Mouse (Mus musculus) ES-E14 (cell line): Measurements from ENCODE around the gene Eif2b5.

Experiments
- HCFC1 ChIP-seq: IDR thresholded peaks from 2 replicates; pipeline ENCODE4 v1.6.1; 2012; ENCODE audit warnings: low read length, inconsistent platforms, borderline replicate concordance; ENCODE audit not compliant: insufficient read depth
- MAFK ChIP-seq: IDR thresholded peaks from 2 replicates; pipeline ENCODE4 v1.6.1; 2014; ENCODE audit warnings: mild to moderate bottlenecking, low read depth, low read length, inconsistent platforms; ENCODE audit not compliant: insufficient read depth
- ZC3H11A ChIP-seq: IDR thresholded peaks from 2 replicates; pipeline ENCODE4 v1.6.1; 2012; ENCODE audit warnings: low read depth, mild to moderate bottlenecking, inconsistent platforms, low read length, borderline replicate concordance
- ZNF384 ChIP-seq: IDR thresholded peaks from 2 replicates; pipeline ENCODE4 v1.6.1; 2012; ENCODE audit warnings: low read depth, low read length, inconsistent platforms

DNA sequence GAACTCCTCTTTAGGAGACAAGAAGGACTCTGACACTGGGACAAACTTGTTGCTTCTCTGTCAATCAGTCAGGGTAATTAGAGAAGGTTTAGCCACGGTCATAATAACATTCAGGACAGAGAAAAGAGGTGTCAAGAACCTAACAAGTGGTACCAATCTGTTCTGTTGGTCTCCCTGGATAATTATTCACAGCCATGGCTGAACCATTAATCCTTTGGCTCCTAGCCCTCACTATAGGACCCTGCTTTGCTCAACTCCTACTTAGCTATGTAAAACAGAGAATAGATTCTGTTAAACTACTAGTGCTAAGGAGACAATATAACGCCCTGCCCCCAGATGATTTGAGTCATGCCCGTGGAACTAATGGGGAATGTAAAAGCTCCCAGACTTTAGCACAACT, 12.6 kb upstream of the Eif2b5 start:
- no peak for TF ChIP-seq MAFK
- TF ChIP-seq ZC3H11A: no peak
- TF ChIP-seq ZNF384: no peak
- TF ChIP-seq HCFC1: no peak
